Mouse (Mus musculus) CH12.LX (cell line): Measurements from ENCODE around the gene Rasip1. TPM values are rescaled to one million over a fixed set of nuclear protein-coding genes. Genes with fewer than 3 reads are reported as not detected.
"Not testable (repeated sequence)": the region's sequence is repeated elsewhere in the genome, so short reads cannot be mapped to it uniquely, and the experiment has no call there.

ENCODE experiments used
- DNase-seq: peaks from one replicate; pipeline ENCODE4 v3.0.0-alpha.2; 2013; ENCODE audit errors: extremely low read depth
- H3K27ac ChIP-seq: 2 replicates; pipeline ENCODE4 v1.5.1; 2012; ENCODE audit warnings: low read depth, mild to moderate bottlenecking, control low read depth, moderate library complexity; ENCODE audit not compliant: insufficient read depth
- H3K27me3 ChIP-seq: replicated peaks from 2 replicates; pipeline ENCODE3; 2012; ENCODE audit warnings: inconsistent platforms
- H3K36me3 ChIP-seq, 2 experiments: replicated peaks in 1 of 2; 2 replicates each; pipeline versions ENCODE3 to v1.6.1; 2012; ENCODE audit warnings: inconsistent platforms in 1 of 2, low read length in 1 of 2, mild to moderate bottlenecking in 1 of 2, mixed read lengths in 1 of 2, moderate library complexity in 1 of 2; ENCODE audit not compliant: control insufficient read depth in 1 of 2, insufficient read depth in 1 of 2
- H3K4me1 ChIP-seq, 2 experiments: 2 replicates each; pipeline ENCODE4 v1.6.1; 2012; ENCODE audit warnings: inconsistent platforms in 1 of 2, moderate library complexity in 1 of 2; ENCODE audit not compliant: insufficient read depth in 2 of 2, control insufficient read depth in 1 of 2
- H3K4me2 ChIP-seq: 2 replicates; pipeline ENCODE4 v1.6.1; 2012; ENCODE audit warnings: low read depth, mild to moderate bottlenecking, control low read depth; ENCODE audit not compliant: poor library complexity, insufficient read depth, severe bottlenecking
- H3K4me3 ChIP-seq, 3 experiments: fragments of 150-350 bp in 1 of 3; sonication (generic) in 1 of 3; replicated peaks in 1 of 3; 2 replicates each; pipeline versions ENCODE3 to v1.5.1; 2011 to 2012; ENCODE audit warnings: low read depth in 2 of 3, low read length in 2 of 3, mild to moderate bottlenecking in 2 of 3, moderate library complexity in 2 of 3, control low read depth in 1 of 3, improper control_type of control experiment in 1 of 3, inconsistent platforms in 1 of 3, mixed read lengths in 1 of 3; ENCODE audit not compliant: poor library complexity in 1 of 3
- H3K79me2 ChIP-seq: replicated peaks from 2 replicates; pipeline ENCODE4 v1.6.1; 2012; ENCODE audit warnings: mild to moderate bottlenecking, moderate library complexity; ENCODE audit not compliant: control insufficient read depth, poor library complexity, insufficient read depth, severe bottlenecking; ENCODE audit errors: extremely low read depth
- H3K9ac ChIP-seq: 2 replicates; pipeline ENCODE4 v1.6.1; 2012; ENCODE audit warnings: low read depth, mild to moderate bottlenecking, control low read depth, moderate library complexity; ENCODE audit not compliant: insufficient read depth
- H3K9me3 ChIP-seq: replicated peaks from 2 replicates; pipeline ENCODE3; 2012; ENCODE audit warnings: low read length, inconsistent platforms, mixed read lengths
- CHD2 ChIP-seq: IDR thresholded peaks from 2 replicates; pipeline ENCODE4 v1.6.1; 2011; ENCODE audit warnings: low read length, improper control_type of control experiment
- ELF1 ChIP-seq: IDR thresholded peaks from 2 replicates; pipeline ENCODE4 v1.6.1; 2014; ENCODE audit warnings: low read depth, mild to moderate bottlenecking, inconsistent platforms, low read length, improper control_type of control experiment
- ETS1 ChIP-seq: conservative IDR thresholded peaks from 2 replicates; pipeline ENCODE4 v1.6.1; 2012; ENCODE audit warnings: low read depth, mild to moderate bottlenecking, inconsistent platforms, low read length, improper control_type of control experiment, moderate library complexity
- JUND ChIP-seq: conservative IDR thresholded peaks from 2 replicates; pipeline ENCODE4 v1.6.1; 2011; ENCODE audit warnings: low read depth, low read length, improper control_type of control experiment
- MAFK ChIP-seq: IDR thresholded peaks from 2 replicates; pipeline ENCODE4 v1.6.1; 2011; ENCODE audit warnings: low read length, improper control_type of control experiment; ENCODE audit not compliant: insufficient replicate concordance
- MAX ChIP-seq: IDR thresholded peaks from 2 replicates; pipeline ENCODE4 v1.6.1; 2011; ENCODE audit warnings: low read length, improper control_type of control experiment
- MAZ ChIP-seq: IDR thresholded peaks from 2 replicates; pipeline ENCODE4 v1.6.1; 2012; ENCODE audit warnings: low read depth, mild to moderate bottlenecking, inconsistent platforms, low read length, improper control_type of control experiment, moderate library complexity
- MYC ChIP-seq: IDR thresholded peaks from 2 replicates; pipeline ENCODE4 v1.6.1; 2011; ENCODE audit warnings: low read depth, mild to moderate bottlenecking, improper control_type of control experiment, low read length
- NELFE ChIP-seq: IDR thresholded peaks from 2 replicates; pipeline ENCODE4 v1.6.1; 2011; ENCODE audit warnings: low read depth, low read length, improper control_type of control experiment
- POLR2A ChIP-seq: IDR thresholded peaks from 2 replicates; pipeline ENCODE4 v1.6.1; 2011; ENCODE audit warnings: low read depth, mild to moderate bottlenecking, improper control_type of control experiment, low read length
- POLR2AphosphoS2 ChIP-seq: IDR thresholded peaks from 2 replicates; pipeline ENCODE4 v1.6.1; 2011; ENCODE audit warnings: low read depth, low read length, improper control_type of control experiment
- RCOR1 ChIP-seq: conservative IDR thresholded peaks from 2 replicates; pipeline ENCODE4 v1.6.1; 2012; ENCODE audit warnings: low read depth, mild to moderate bottlenecking, inconsistent platforms, low read length, improper control_type of control experiment
- SIN3A ChIP-seq: IDR thresholded peaks from 2 replicates; pipeline ENCODE4 v1.6.1; 2012; ENCODE audit warnings: low read length, improper control_type of control experiment, inconsistent platforms
- TBP ChIP-seq: conservative IDR thresholded peaks from 2 replicates; pipeline ENCODE4 v1.6.1; 2011; ENCODE audit warnings: low read depth, low read length, improper control_type of control experiment
- USF1 ChIP-seq: IDR thresholded peaks from 2 replicates; pipeline ENCODE4 v1.6.1; 2014; ENCODE audit warnings: low read depth, mild to moderate bottlenecking, inconsistent platforms, low read length, improper control_type of control experiment
- USF2 ChIP-seq: conservative IDR thresholded peaks from 2 replicates; pipeline ENCODE4 v1.6.1; 2011; ENCODE audit warnings: low read depth, low read length, improper control_type of control experiment
- ZC3H11A ChIP-seq: IDR thresholded peaks from 2 replicates; pipeline ENCODE4 v1.6.1; 2012; ENCODE audit warnings: low read depth, mild to moderate bottlenecking, inconsistent platforms, low read length, improper control_type of control experiment
- ZMIZ1 ChIP-seq: IDR thresholded peaks from 2 replicates; pipeline ENCODE4 v1.6.1; 2012; ENCODE audit warnings: low read depth, mild to moderate bottlenecking, inconsistent platforms, low read length, improper control_type of control experiment
- dilution Hi-C: fragments of 300-500 bp; cut with MboI; formaldehyde crosslinking; loops from 2 replicates; pipeline ENCODE4 v1.14.3; 2020; ENCODE audit warnings: low sequenced_read_pairs; ENCODE audit not compliant: extremely low pct_unique_long_range_greater_than_20kb, extremely low pct_ligation_motif_present
- in situ Hi-C: fragments of 300-500 bp; cut with MboI; formaldehyde crosslinking; loops from 3 replicates; pipeline ENCODE4 v1.14.3; 2019; ENCODE audit warnings: low sequenced_read_pairs, low pct_ligation_motif_present, low pct_unique_long_range_greater_than_20kb, mixed read lengths
- polyA plus RNA-seq: library from polyadenylated mRNA; unstranded; fragments of >175 nt; gene quantifications from 2 replicates; pipeline ENCODE4 v1.2.1, GENCODE M21; 2012; ENCODE audit warnings: low read depth; ENCODE audit not compliant: insufficient read length
- total RNA-seq, 2 experiments: library from RNA; depleted of rRNA; stranded (reverse); fragments of 300-350 nt in 1 of 2; fragments of >200 nt in 1 of 2; gene quantifications; 2 replicates each; pipeline ENCODE4 v1.2.3; 2012 to 2014

The Rasip1 gene
- total and polyA plus RNA-seq, 3 experiments, result 0.46 to 2.9 (median 0.77) TPM

- H3K79me2 ChIP-seq, result no peaks in the 10 kb centered on the region
- H3K27ac ChIP-seq, result no peak overlapping the region
- dilution Hi-C loops, result no loop called here
- no peaks in the 10 kb centered on the region for H3K36me3 ChIP-seq
- in situ Hi-C loops, result no loop called here
- H3K9ac ChIP-seq, result no peak overlapping the region
- no peak for DNase-seq
- H3K4me1 ChIP-seq, result peaks cover 18 to 35% of the 10 kb centered on the region in 2 experiments
- H3K4me3 ChIP-seq, result no peak overlapping the region
- no peak overlapping the region for H3K4me2 ChIP-seq
- no peaks in the 10 kb centered on the region for H3K27me3 ChIP-seq
- H3K9me3 ChIP-seq, result no peaks in the 10 kb centered on the region
- no peak for TF ChIP-seq SIN3A
- no peak for TF ChIP-seq ELF1
- TF ChIP-seq ZMIZ1, result no peak
- TF ChIP-seq MYC, result no peak
- no peak for TF ChIP-seq ETS1
- TF ChIP-seq RCOR1, result no peak
- no peak for TF ChIP-seq MAFK
- no peak for TF ChIP-seq JUND
- no peak for TF ChIP-seq MAZ
- TF ChIP-seq CHD2, result no peak
- no peak for TF ChIP-seq MAX
- TF ChIP-seq USF2, result no peak
- no peak for TF ChIP-seq POLR2AphosphoS2
- no peak for TF ChIP-seq TBP
- TF ChIP-seq USF1, result no peak
- no peak for TF ChIP-seq POLR2A
- TF ChIP-seq ZC3H11A, result no peak
- no peak for TF ChIP-seq NELFE
These were observed 22.1 kb downstream of the Rasip1 start for GRCm38 (mm10) chr7:45649351-45649750.

DNA sequence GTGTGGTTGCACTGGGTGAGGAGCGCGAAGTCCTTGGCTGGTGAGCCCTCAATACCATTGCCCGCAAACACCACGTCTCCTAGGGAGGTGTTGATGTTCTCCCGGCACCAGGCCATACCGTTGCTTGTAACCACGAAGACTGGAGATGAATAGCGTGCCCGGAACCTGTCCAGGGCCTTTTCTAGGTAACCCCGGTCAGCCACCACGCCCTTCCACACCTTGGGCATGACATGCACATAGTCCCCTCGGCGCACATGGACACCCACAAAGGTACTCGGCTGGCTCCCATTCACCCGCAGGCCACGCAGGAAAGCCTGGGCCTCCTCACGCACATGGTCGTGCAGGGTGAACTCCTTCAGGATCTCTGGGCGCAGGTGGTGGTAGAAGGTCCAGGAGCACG lies 23.2 kb downstream of the Rasip1 start:
- H3K4me1 ChIP-seq, result peaks cover 8 to 23% of the 10 kb centered on the region in 2 experiments
- H3K9me3 ChIP-seq, DNase-seq, H3K27ac ChIP-seq, in situ Hi-C loops, H3K4me2 ChIP-seq, H3K36me3 ChIP-seq, dilution Hi-C loops, H3K27me3 ChIP-seq, H3K9ac ChIP-seq, H3K79me2 ChIP-seq, H3K4me3 ChIP-seq: not testable (repeated sequence)
